ENCODE assay signal across 20 mouse cellular contexts in the genomic region with DNA sequence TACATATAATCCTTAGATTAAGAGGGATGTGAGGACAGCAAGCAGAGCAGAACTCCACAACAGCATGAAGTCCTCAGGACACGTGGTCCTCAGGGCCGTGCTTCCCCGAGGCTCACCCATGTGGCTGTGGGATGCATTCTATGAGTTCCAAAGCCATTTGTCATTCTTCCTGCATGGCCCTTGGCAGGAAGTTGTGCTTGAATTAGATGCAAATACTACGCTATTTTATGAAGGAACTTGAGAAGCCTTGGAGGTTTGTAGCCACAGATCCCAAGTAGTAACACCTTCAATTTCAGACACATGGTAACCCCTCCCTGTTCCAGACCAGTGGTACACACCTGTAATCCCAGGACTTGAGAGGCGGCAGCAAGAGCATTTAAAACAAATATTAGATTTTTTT. TPM values are rescaled to one million over a fixed set of nuclear protein-coding genes. Genes with fewer than 3 reads are reported as not detected.
DNase-seq lines count a peak whose midpoint lies in the region; ATAC-seq lines count a peak whose summit lies in the region.
"Had no signal": no experiment of that assay in that cellular context is flagged by ENCODE, and none has a peak within 500 bp of the region (broad histone marks: within the 10 kb centered on the region; RNA-seq: fewer than 3 reads in every experiment).

No protein-coding gene starts in this region.

- H3K4me1 ChIP-seq in heart, embryonic 16.5 days (ENCODE audit: control insufficient read depth, insufficient read depth, low read length) = peaks cover 5% of the 10 kb centered on the region
- H3K4me1 ChIP-seq in limb, embryonic 13.5 days = no peaks in the 10 kb centered on the region
- H3K4me1 ChIP-seq in limb, embryonic 10.5 days = no peaks in the 10 kb centered on the region
- H3K4me1 ChIP-seq: lung, embryonic 15.5 days had no signal

- H3K27me3 ChIP-seq in heart, embryonic 16.5 days (ENCODE audit: control insufficient read depth, insufficient read depth, low read length) = no peaks in the 10 kb centered on the region
- H3K27me3 ChIP-seq in limb, embryonic 13.5 days = no peaks in the 10 kb centered on the region
- H3K27me3 ChIP-seq in limb, embryonic 10.5 days (ENCODE audit: low read depth, poor library complexity, severe bottlenecking) = no peaks in the 10 kb centered on the region
- H3K27me3 ChIP-seq: lung, embryonic 15.5 days had no signal

- peaks cover 5% of the 10 kb centered on the region; the same call in 1 of the 2 replicates for H3K9me3 ChIP-seq in heart, embryonic 16.5 days (replicated peaks; ENCODE audit: control insufficient read depth, low read length)
- H3K9me3 ChIP-seq in limb, embryonic 13.5 days = peaks cover 8% of the 10 kb centered on the region; the same call in 1 of the 2 replicates
- no peaks in the 10 kb centered on the region for H3K9me3 ChIP-seq in limb, embryonic 10.5 days (replicated peaks)
- H3K9me3 ChIP-seq: lung, embryonic 15.5 days had no signal

- H3K4me3 ChIP-seq in heart, embryonic 16.5 days (ENCODE audit: low read length) = no peak overlapping the region
- no peak overlapping the region for H3K4me3 ChIP-seq in limb, embryonic 13.5 days
- no peak overlapping the region for H3K4me3 ChIP-seq in limb, embryonic 10.5 days
- H3K4me3 ChIP-seq: erythroblast, embryonic 14.5 days; lung, embryonic 15.5 days had no signal

- no peak overlapping the region for H3K4me2 ChIP-seq in heart, embryonic 16.5 days (ENCODE audit: low read depth, low read length)
- no peak overlapping the region for H3K4me2 ChIP-seq in limb, embryonic 13.5 days (replicated peaks)
- H3K4me2 ChIP-seq: heart, embryonic 11.5 days; hindbrain, embryonic 14.5 days; liver, embryonic 11.5 days; lung, embryonic 15.5 days had no signal

- H3K9ac ChIP-seq in heart, embryonic 16.5 days (ENCODE audit: low read length) = no peak overlapping the region
- H3K9ac ChIP-seq in limb, embryonic 13.5 days = no peak overlapping the region
- H3K9ac ChIP-seq: forebrain, postnatal 0 days; hindbrain, embryonic 14.5 days; lung, embryonic 15.5 days had no signal

- DNase-seq in heart, adult 11 months = no peak
- no peak for DNase-seq in limb, embryonic 10.5 days (ENCODE audit: low spot score)
- peak; percentile 50 for DNase-seq in urinary bladder, postnatal 14 days (ENCODE audit: low spot score)
- DNase-seq in urinary bladder, adult 18-20 months (ENCODE audit: low spot score in 2 of 2) = no peak
- DNase-seq in gastrocnemius, postnatal 4 days (ENCODE audit: low spot score in 2 of 2) = no peak
- DNase-seq: adrenal gland, postnatal 14 days; cerebellum, adult 2 months; forebrain, postnatal 0 days; midbrain, embryonic 14.5 days; right cerebral cortex, postnatal 14 days had no signal

- no peaks in the 10 kb centered on the region for H3K36me3 ChIP-seq in heart, embryonic 16.5 days (ENCODE audit: control insufficient read depth, insufficient read depth)
- no peaks in the 10 kb centered on the region for H3K36me3 ChIP-seq in limb, embryonic 13.5 days
- no peaks in the 10 kb centered on the region for H3K36me3 ChIP-seq in limb, embryonic 10.5 days
- H3K36me3 ChIP-seq: lung, embryonic 15.5 days had no signal

- peak; percentile 83 for ATAC-seq in heart, embryonic 16.5 days (replicated peaks; ENCODE audit: extremely low read depth, insufficient read depth, low FRiP score)
- 0 out of 2 replicates have a peak, but pooled peaks have one; percentile 54 for ATAC-seq in limb, embryonic 13.5 days (ENCODE audit: low FRiP score, low read depth)
- ATAC-seq in megakaryocyte progenitor cell, adult 5-6 weeks (replicated peaks; ENCODE audit: poor library complexity) = no peak
- ATAC-seq: intestine, postnatal 0 days had no signal

- WGBS in heart, embryonic 16.5 days = 22% methylated on average over 5 of the region's 5 CpGs
- WGBS in limb, embryonic 13.5 days = 37% methylated on average over 5 of the region's 5 CpGs
- WGBS in limb, embryonic 10.5 days = 68% methylated on average over 5 of the region's 5 CpGs

- H3K27ac ChIP-seq in heart, embryonic 16.5 days (ENCODE audit: low read length) = no peak overlapping the region
- H3K27ac ChIP-seq in limb, embryonic 13.5 days = no peak overlapping the region
- no peak overlapping the region for H3K27ac ChIP-seq in limb, embryonic 10.5 days
- H3K27ac ChIP-seq: hindbrain, embryonic 14.5 days; lung, embryonic 15.5 days had no signal

RNA-seq across cellular contexts. Expression of a gene that starts 6.3 kb away (rescaled TPM):
- 7.2 and 7.3 TPM in 2 replicates for polyA plus RNA-seq in heart, embryonic 16.5 days (2015; fragmentation: Nextera tagmentation; extraction: Ambion mirVana)
- polyA plus RNA-seq in limb, embryonic 13.5 days (2015; fragmentation: Nextera tagmentation; extraction: Ambion mirVana) = 8.8 and 9.5 TPM in 2 replicates
- 16.6 and 19.4 TPM in 2 replicates for polyA plus RNA-seq in limb, embryonic 10.5 days (2016; fragmentation: Nextera tagmentation; extraction: Ambion mirVana)
- total RNA-seq in megakaryocyte progenitor cell, adult 5-6 weeks (2015) = 10.9 and 16.8 TPM in 2 replicates
- 60.3 and 64.2 TPM in 2 replicates for total RNA-seq in megakaryocyte progenitor cell, adult 5-6 weeks (2017)
- total RNA-seq in gastrocnemius, postnatal 4 days (2021) = 1 to 10 TPM; 3.1 to 3.7 TPM

RNA-seq across cellular contexts. Expression of a gene that starts 31.1 kb away (rescaled TPM):
- 0.16 and 0.85 TPM in 2 replicates for polyA plus RNA-seq in heart, embryonic 16.5 days (2015; fragmentation: Nextera tagmentation; extraction: Ambion mirVana)
- 6.4 and 6.5 TPM in 2 replicates for polyA plus RNA-seq in limb, embryonic 13.5 days (2015; fragmentation: Nextera tagmentation; extraction: Ambion mirVana)
- 1.3 and 3.8 TPM in 2 replicates for polyA plus RNA-seq in limb, embryonic 10.5 days (2016; fragmentation: Nextera tagmentation; extraction: Ambion mirVana)
- total RNA-seq in megakaryocyte progenitor cell, adult 5-6 weeks (2015) = 6.0 and 8.3 TPM in 2 replicates
- total RNA-seq in megakaryocyte progenitor cell, adult 5-6 weeks (2017) = 2.2 and 2.3 TPM in 2 replicates
- total RNA-seq in gastrocnemius, postnatal 4 days (2021) = 1 to 10 TPM; 1.2 to 1.4 TPM
- total RNA-seq: MEL had no signal

RNA-seq across cellular contexts. Expression of a gene that starts 43.7 kb away (rescaled TPM):
- 67.4 and 67.8 TPM in 2 replicates for polyA plus RNA-seq in heart, embryonic 16.5 days (2015; fragmentation: Nextera tagmentation; extraction: Ambion mirVana)
- polyA plus RNA-seq in limb, embryonic 13.5 days (2015; fragmentation: Nextera tagmentation; extraction: Ambion mirVana) = 113 and 115 TPM in 2 replicates
- polyA plus RNA-seq in limb, embryonic 10.5 days (2016; fragmentation: Nextera tagmentation; extraction: Ambion mirVana) = 160 and 168 TPM in 2 replicates
- total RNA-seq in megakaryocyte progenitor cell, adult 5-6 weeks (2015) = 30.8 and 33.9 TPM in 2 replicates
- 18.2 and 23.7 TPM in 2 replicates for total RNA-seq in megakaryocyte progenitor cell, adult 5-6 weeks (2017)
- total RNA-seq in gastrocnemius, postnatal 4 days (2021) = 10 to 100 TPM; 35.3 to 35.4 TPM
